Mouse (Mus musculus) lung, embryonic 16.5 days (tissue): ENCODE data around the gene Crbn. TPM values are rescaled to one million over a fixed set of nuclear protein-coding genes. Genes with fewer than 3 reads are reported as not detected.

Experiments used
- polyA plus RNA-seq: library from polyadenylated mRNA; unstranded; fragments of >200 nt; fragmentation: Nextera tagmentation; extraction: Ambion mirVana; gene quantifications from 2 replicates; pipeline ENCODE4 v1.2.1, GENCODE M21; 2015

The Crbn gene
- polyA plus RNA-seq, 1 experiment from 2014 or later, result 46.7 TPM

Other genes with a start within 250 kb of the Crbn start
- 0.09 and 0.24 TPM in 2 replicates for gene Il5ra, start 51.0 kb downstream of the Crbn start, polyA plus RNA-seq
- 53.5 and 54.9 TPM in 2 replicates for gene Trnt1, start 31.0 kb downstream of the Crbn start, polyA plus RNA-seq